Mouse (Mus musculus) limb, embryonic 13.5 days (tissue): ENCODE results near the gene Epn1. TPM values are rescaled to one million over a fixed set of nuclear protein-coding genes. Genes with fewer than 3 reads are reported as not detected.
A peak's percentile ranks its signal among the peaks of the same experiment; 100 is the strongest.

Experiments
- ATAC-seq: fragments of 200-750 bp; cut with Nextera tagmentation; 2 replicates; pipeline ENCODE4 v1.8.0; 2017; ENCODE audit warnings: low read depth, moderate number of reproducible peaks, moderate TSS enrichment; ENCODE audit not compliant: low FRiP score
- H3K27ac ChIP-seq: fragments of 300-500 bp; sonication (generic); 2 replicates; pipeline ENCODE4 v1.5.1; 2015; ENCODE audit warnings: inconsistent platforms, mild to moderate bottlenecking, moderate library complexity
- H3K27me3 ChIP-seq: fragments of 300-500 bp; sonication (generic); 2 replicates; pipeline ENCODE4 v1.6.1; 2015; ENCODE audit warnings: mild to moderate bottlenecking, inconsistent platforms
- H3K36me3 ChIP-seq: fragments of 300-500 bp; sonication (generic); 2 replicates; pipeline ENCODE4 v1.6.1; 2015; ENCODE audit warnings: inconsistent platforms, mild to moderate bottlenecking, moderate library complexity
- H3K4me1 ChIP-seq: fragments of 300-500 bp; sonication (generic); 2 replicates; pipeline ENCODE4 v1.6.1; 2015; ENCODE audit warnings: inconsistent platforms
- H3K4me2 ChIP-seq: fragments of 300-500 bp; sonication (generic); replicated peaks from 2 replicates; pipeline ENCODE4 v1.6.1; 2015; ENCODE audit warnings: inconsistent platforms, mild to moderate bottlenecking, moderate library complexity
- H3K4me3 ChIP-seq: fragments of 300-500 bp; sonication (generic); 2 replicates; pipeline ENCODE4 v1.5.1; 2015; ENCODE audit warnings: moderate library complexity, mild to moderate bottlenecking, inconsistent platforms
- H3K9ac ChIP-seq: fragments of 300-500 bp; sonication (generic); 2 replicates; pipeline ENCODE4 v1.6.1; 2015; ENCODE audit warnings: mild to moderate bottlenecking, inconsistent platforms
- H3K9me3 ChIP-seq: fragments of 300-500 bp; sonication (generic); 2 replicates; pipeline ENCODE4 v1.6.1; 2016; ENCODE audit warnings: inconsistent platforms
- WGBS: fragments of 180-500 bp; shearing (Covaris S2); methylation state at CpG from one replicate; pipeline ENCODE4 v1.1.7; 2015; 5-methylcytosine and 5-hydroxymethylcytosine counted together
- microRNA-seq: library from miRNA; unstranded; fragments of <30 nt; microRNA quantifications from one replicate; pipeline ENCODE4, GENCODE M21; 2016
- polyA plus RNA-seq: library from polyadenylated mRNA; unstranded; fragments of >200 nt; fragmentation: Nextera tagmentation; extraction: Ambion mirVana; gene quantifications from 2 replicates; pipeline ENCODE4 v1.2.1, GENCODE M21; 2015

The Epn1 gene
- polyA plus RNA-seq, 1 experiment from 2014 or later = 64.6 TPM

DNA sequence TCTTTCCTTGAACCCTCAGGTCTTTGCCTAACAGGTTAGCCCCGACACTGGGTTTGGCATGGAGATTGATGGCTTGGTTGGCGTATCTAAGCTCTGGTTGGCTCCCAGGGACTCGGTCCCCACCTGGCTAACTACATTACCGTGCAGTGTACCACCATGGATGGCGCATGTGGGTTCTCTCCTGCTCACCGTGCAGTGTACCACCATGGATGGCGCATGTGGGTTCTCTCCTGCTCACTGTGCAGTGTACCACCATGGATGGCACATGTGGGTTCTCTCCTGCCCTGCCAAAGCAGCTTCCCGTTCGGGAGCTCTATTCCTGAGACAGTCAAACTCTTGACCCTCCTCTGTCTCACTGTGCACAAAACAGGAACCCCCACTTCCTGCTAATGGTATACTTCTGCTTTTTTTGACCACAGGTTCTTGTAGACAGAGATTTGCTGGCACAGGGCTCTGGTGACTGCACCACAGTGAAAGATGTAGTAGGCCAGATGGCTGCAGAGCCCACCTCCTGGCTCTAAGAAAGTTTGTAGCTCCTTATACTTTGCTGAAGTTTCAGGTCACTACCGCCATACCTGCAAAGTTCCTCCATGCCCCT lies 21.1 kb downstream of the Epn1 start:
- H3K9me3 ChIP-seq = no peaks in the 10 kb centered on the region; the same call in 1 of the 2 replicates
- 84% methylated on average over 10 of the region's 10 CpGs for WGBS
- no peak overlapping the region for H3K4me2 ChIP-seq
- peaks cover 32% of the 10 kb centered on the region for H3K36me3 ChIP-seq
- no peak overlapping the region for H3K4me3 ChIP-seq
- no peaks in the 10 kb centered on the region for H3K27me3 ChIP-seq
- no peak overlapping the region for H3K27ac ChIP-seq
- no peaks in the 10 kb centered on the region for H3K4me1 ChIP-seq
- ATAC-seq = no peak
- H3K9ac ChIP-seq = no peak overlapping the region

DNA sequence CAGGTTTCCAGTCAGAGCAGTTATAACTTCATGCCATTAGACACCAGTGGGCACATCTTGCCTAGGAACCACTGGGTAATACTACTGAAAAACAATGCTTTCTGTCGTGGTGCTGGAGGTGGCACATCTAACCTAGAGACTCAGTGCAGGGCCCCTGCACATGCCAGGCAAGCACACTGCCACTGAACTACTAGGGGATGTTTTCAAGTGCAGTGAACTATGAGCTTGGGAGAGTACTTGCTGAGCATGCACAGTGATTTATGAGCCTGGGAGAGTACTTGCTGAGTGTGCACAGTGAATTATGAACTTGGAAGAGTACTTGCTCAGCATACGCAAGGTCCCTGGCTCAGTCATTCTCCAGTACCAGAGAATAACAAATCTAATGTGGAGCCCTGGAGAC lies 22.5 kb downstream of the Epn1 start:
- H3K9ac ChIP-seq = no peak overlapping the region
- WGBS = 82% methylated on average over 2 of the region's 2 CpGs
- H3K4me1 ChIP-seq = no peaks in the 10 kb centered on the region
- H3K27me3 ChIP-seq = no peaks in the 10 kb centered on the region
- H3K4me3 ChIP-seq = no peak overlapping the region
- no peak overlapping the region for H3K27ac ChIP-seq
- H3K4me2 ChIP-seq = no peak overlapping the region
- H3K9me3 ChIP-seq = no peaks in the 10 kb centered on the region; the same call in 1 of the 2 replicates
- ATAC-seq = no peak
- H3K36me3 ChIP-seq = peaks cover 18% of the 10 kb centered on the region

DNA sequence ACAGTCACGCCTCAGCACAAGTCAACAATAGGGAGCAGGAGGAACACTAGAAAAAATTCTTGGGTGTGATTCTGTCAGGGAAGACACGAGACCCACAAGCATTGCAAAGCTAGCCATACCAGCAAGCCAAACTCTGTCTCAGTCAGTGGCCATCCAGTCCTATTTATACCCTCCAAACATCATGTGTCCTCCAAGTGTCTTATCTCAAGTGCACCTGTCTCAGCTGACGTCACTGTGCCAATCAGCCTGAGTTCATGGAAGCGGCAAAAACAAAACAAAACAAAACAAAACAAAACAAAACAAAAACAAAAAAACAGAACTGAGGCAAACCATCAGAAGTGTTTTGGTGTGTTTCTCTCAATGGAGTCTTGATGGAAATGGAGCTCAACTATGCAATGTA lies 28.2 kb downstream of the Epn1 start:
- Histone ChIP-seq H3K9me3 (peaks cover 4% of the 10 kb centered on the region; the same call in 1 of the 2 replicates), H3K27me3 (no peaks in the 10 kb centered on the region), H3K27ac (no peak overlapping the region), H3K4me2 (no peak overlapping the region), H3K9ac (no peak overlapping the region), H3K36me3 (no peaks in the 10 kb centered on the region), H3K4me1 (no peaks in the 10 kb centered on the region), H3K4me3 (no peak overlapping the region)
- ATAC-seq = no peak
- 83% methylated on average over 4 of the region's 4 CpGs for WGBS

DNA sequence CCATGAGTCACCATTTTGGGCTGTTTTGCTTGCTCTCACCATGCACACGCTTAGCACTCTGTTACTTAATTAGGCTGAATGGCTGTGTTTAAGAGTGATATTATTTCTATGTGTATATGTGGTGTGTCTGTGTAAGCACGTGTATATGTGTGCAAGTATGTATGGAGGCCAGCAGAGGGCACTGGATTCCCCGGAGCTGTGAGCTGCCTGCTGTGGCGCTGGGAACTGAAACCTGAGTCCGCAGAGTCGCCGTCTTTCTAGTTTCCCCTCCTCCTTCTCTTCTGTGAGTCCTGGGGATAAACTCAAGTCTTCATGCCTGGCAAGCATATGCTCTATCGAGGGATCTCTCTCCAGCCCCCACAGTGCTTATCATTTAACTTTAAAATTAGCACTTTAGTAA lies 29.3 kb downstream of the Epn1 start:
- Histone ChIP-seq H3K4me1 (no peaks in the 10 kb centered on the region), H3K27me3 (no peaks in the 10 kb centered on the region), H3K4me3 (no peak overlapping the region), H3K9ac (no peak overlapping the region), H3K9me3 (peaks cover 4% of the 10 kb centered on the region; the same call in 1 of the 2 replicates), H3K36me3 (no peaks in the 10 kb centered on the region), H3K4me2 (no peak overlapping the region), H3K27ac (no peak overlapping the region)
- no peak for ATAC-seq
- 82% methylated on average over 8 of the region's 8 CpGs for WGBS

DNA sequence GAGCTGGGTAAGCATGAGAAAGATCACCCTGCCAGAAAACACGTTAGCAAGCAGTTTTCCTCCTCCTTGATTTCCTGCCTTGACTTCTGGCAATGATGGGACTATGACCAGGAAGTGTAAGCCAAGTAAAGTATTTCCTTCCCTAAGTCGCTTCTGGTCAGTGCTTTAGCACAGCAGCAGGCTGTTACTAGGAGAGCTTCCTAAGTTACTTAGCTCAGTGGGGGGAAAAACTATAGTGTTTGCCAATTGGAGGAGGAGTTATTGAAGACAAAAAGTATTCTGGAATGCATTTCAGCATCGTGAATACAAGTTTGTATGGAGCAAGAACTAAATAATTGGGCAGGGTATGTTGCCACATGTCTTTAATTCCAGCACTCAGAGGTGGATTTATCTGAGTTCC lies 32.7 kb downstream of the Epn1 start:
- no peaks in the 10 kb centered on the region for H3K27me3 ChIP-seq
- H3K9me3 ChIP-seq = peaks cover 4% of the 10 kb centered on the region; the same call in 1 of the 2 replicates
- WGBS = 31% methylated on average over 3 of the region's 3 CpGs
- no peak overlapping the region for H3K27ac ChIP-seq
- H3K4me2 ChIP-seq = no peak overlapping the region
- H3K4me3 ChIP-seq = no peak overlapping the region
- H3K9ac ChIP-seq = no peak overlapping the region
- ATAC-seq = peak; percentile 32; the same call in 1 of the 2 replicates
- H3K36me3 ChIP-seq = no peaks in the 10 kb centered on the region
- no peaks in the 10 kb centered on the region for H3K4me1 ChIP-seq

DNA sequence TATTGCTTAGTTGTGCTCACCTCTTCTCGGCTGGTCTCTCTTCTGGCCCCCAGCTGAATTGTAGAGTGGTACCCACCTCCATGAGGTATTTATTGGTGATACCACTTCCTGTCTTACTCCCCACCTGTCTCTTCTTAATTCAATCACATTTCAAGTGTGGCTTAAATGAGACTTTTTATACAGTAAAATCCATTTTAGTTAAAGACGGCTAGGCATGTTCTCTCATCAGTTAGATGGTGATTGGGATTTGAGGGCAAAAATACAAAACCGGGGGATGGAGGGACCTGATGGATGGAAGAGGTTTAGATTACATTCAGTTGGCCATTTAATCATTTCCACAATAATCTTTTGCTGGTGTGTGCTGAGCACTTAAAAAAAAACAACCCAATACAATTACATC lies 36.8 kb downstream of the Epn1 start, which contains the start of gene Rfpl4:
Gene Rfpl4, minus strand, starts transcription at position 101 of the 400 bp plus-strand sequence.
- ATAC-seq = no peak
- H3K9ac ChIP-seq = no peak within 1 kb of the TSS
- H3K4me1 ChIP-seq = no peaks in the 10 kb centered on the region
- H3K27me3 ChIP-seq = no peaks in the 10 kb centered on the region
- no peaks in the 10 kb centered on the region for H3K36me3 ChIP-seq
- H3K9me3 ChIP-seq = no peaks in the 10 kb centered on the region
- 74% methylated on average over 3 of the region's 3 CpGs for WGBS
- H3K4me3 ChIP-seq = no peak within 1 kb of the TSS
- H3K27ac ChIP-seq = no peak within 1 kb of the TSS
- no peak within 1 kb of the TSS for H3K4me2 ChIP-seq

DNA sequence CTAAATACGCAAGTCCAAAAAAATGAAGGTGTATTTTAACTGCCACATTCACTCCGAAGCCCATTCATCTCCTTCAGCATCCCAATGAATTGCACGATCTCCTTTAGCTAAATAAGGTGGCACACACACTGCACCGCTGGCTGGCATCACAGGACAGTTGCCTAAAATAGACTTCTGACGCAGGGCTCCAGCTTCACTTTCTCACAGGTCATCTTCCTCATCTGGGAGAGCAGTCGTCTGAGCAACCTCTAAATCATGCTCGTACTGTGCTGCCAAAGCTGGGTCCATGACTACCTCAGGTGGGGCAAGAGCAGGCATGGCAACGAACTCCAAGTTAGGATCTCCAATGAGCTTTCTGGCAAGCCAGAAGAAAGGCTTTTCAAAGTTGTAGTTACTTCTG lies 45.0 kb downstream of the Epn1 start:
- no peak overlapping the region for H3K4me2 ChIP-seq
- H3K9ac ChIP-seq = no peak overlapping the region
- H3K9me3 ChIP-seq = no peaks in the 10 kb centered on the region; the same call in 1 of the 2 replicates
- H3K36me3 ChIP-seq = no peaks in the 10 kb centered on the region
- H3K27me3 ChIP-seq = peaks cover 9% of the 10 kb centered on the region; the same call in 1 of the 2 replicates
- no peak overlapping the region for H3K27ac ChIP-seq
- no peaks in the 10 kb centered on the region for H3K4me1 ChIP-seq
- no peak overlapping the region for H3K4me3 ChIP-seq
- 87% methylated on average over 8 of the region's 8 CpGs for WGBS
- ATAC-seq = no peak

DNA sequence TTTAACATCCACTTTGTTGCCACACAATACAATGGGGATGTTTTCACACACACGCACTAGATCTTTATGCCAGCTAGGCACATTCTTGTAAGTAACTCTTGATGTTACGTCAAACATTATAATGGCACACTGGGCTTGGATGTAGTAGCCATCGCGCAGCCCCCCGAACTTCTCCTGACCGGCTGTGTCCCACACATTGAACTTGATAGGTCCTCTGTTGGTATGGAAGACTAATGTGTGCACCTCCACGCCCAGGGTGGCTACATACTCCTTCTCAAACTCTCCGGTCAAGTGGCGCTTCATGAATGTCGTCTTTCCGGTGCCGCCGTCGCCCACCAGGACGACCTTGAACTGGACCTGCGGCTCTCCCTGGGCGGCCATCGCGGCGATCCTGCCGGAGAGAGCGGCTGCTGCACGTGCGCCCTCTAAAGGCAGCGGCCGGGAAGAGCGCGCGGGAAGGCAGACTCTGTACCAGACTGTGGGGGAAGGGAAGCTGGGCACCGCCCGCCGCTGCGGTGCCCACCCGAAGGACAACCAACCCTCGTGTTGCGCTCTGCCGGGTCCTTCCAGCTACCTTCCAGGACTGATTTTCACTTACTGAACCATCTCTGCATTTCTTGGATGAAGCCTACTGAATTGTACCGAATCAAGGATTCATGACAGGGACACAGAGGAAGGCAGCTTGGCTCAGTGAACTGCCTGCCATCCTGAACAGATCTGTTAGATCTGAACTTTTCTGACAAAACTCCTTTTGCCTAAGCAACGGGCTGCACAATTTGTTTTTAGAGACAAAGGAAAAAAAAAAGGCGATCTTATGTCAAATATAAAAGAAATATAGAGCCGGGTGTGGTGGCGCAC lies 45.7 kb downstream of the Epn1 start, which contains the start of gene Rasl2-9:
Gene Rasl2-9, minus strand, starts transcription at position 402 of the 858 bp plus-strand sequence.
- no peak for ATAC-seq
- Histone ChIP-seq H3K36me3 (no peaks in the 10 kb centered on the region), H3K27ac (no peak within 1 kb of the TSS), H3K4me2 (peak within 1 kb of the TSS; percentile 62), H3K9ac (peak within 1 kb of the TSS; percentile 55; the same call in 1 of the 2 replicates), H3K4me1 (no peaks in the 10 kb centered on the region), H3K27me3 (peaks cover 9% of the 10 kb centered on the region; the same call in 1 of the 2 replicates), H3K9me3 (no peaks in the 10 kb centered on the region; the same call in 1 of the 2 replicates), H3K4me3 (peak within 1 kb of the TSS; percentile 35)
- WGBS = 19% methylated on average over 42 of the region's 42 CpGs

Small RNA genes within 50 kb of the gene (microRNA-seq; reads per million reads assigned to microRNA genes)
- gene Gm26217 = not detected

Other genes with a start within 250 kb of the Epn1 start
- 0.17 and 0.33 TPM in 2 replicates for gene Shisa7, start 235.5 kb upstream of the Epn1 start, polyA plus RNA-seq
- gene Isoc2b, start 210.0 kb upstream of the Epn1 start, polyA plus RNA-seq = 5.6 and 6.4 TPM in 2 replicates
- gene Isoc2a, start 203.1 kb upstream of the Epn1 start, polyA plus RNA-seq = 1.2 and 1.3 TPM in 2 replicates
- not detected in 2 replicates for gene Gm36210, start 173.7 kb upstream of the Epn1 start, polyA plus RNA-seq
- 4.2 and 4.3 TPM in 2 replicates for gene Zfp628, start 165.0 kb upstream of the Epn1 start, polyA plus RNA-seq
- gene Nat14, start 158.2 kb upstream of the Epn1 start, polyA plus RNA-seq = 3.1 and 3.3 TPM in 2 replicates
- 6.4 and 8.1 TPM in 2 replicates for gene Ssc5d, start 154.4 kb upstream of the Epn1 start, polyA plus RNA-seq
- gene Sbk2, start 115.8 kb upstream of the Epn1 start, polyA plus RNA-seq = 0.38 and 0.92 TPM in 2 replicates
- not detected in 2 replicates for gene Sbk3, start 109.1 kb upstream of the Epn1 start, polyA plus RNA-seq
- gene Zfp579, start 84.1 kb upstream of the Epn1 start, polyA plus RNA-seq = 35.3 and 38.5 TPM in 2 replicates
- gene Zfp524, start 65.8 kb upstream of the Epn1 start, polyA plus RNA-seq = 9.1 and 10.7 TPM in 2 replicates
- gene Fiz1, start 65.5 kb upstream of the Epn1 start, polyA plus RNA-seq = 44.7 and 48.6 TPM in 2 replicates
- 0.42 and 2.1 TPM in 2 replicates for gene Gm44973, start 64.7 kb upstream of the Epn1 start, polyA plus RNA-seq
- 6.0 and 8.1 TPM in 2 replicates for gene Zfp865, start 59.9 kb upstream of the Epn1 start, polyA plus RNA-seq
- gene Ccdc106, start 59.7 kb upstream of the Epn1 start, polyA plus RNA-seq = 44.9 and 47.8 TPM in 2 replicates
- 0.13 TPM in 1 of 2 replicates, not detected in the other for gene 4632433K11Rik, start 46.1 kb upstream of the Epn1 start, polyA plus RNA-seq
- gene Zfp784, start 41.8 kb upstream of the Epn1 start, polyA plus RNA-seq = 7.0 and 7.8 TPM in 2 replicates
- gene Zfp580, start 28.7 kb upstream of the Epn1 start, polyA plus RNA-seq = 42.1 and 42.8 TPM in 2 replicates
- gene U2af2, start 18.1 kb upstream of the Epn1 start, polyA plus RNA-seq = 152 and 153 TPM in 2 replicates
- gene Rfpl4, start 36.7 kb downstream of the Epn1 start, polyA plus RNA-seq = not detected in 2 replicates
- 0.26 and 0.31 TPM in 2 replicates for gene Rasl2-9, start 45.7 kb downstream of the Epn1 start, polyA plus RNA-seq
- gene Vmn1r55, start 69.4 kb downstream of the Epn1 start, polyA plus RNA-seq = not detected in 2 replicates
- not detected in 2 replicates for gene Vmn1r56, start 116.5 kb downstream of the Epn1 start, polyA plus RNA-seq
- not detected in 2 replicates for gene Vmn1r57, start 138.3 kb downstream of the Epn1 start, polyA plus RNA-seq